Mouse (Mus musculus): ENCODE measurements around the gene Thada. TPM values are rescaled to one million over a fixed set of nuclear protein-coding genes. Genes with fewer than 3 reads are reported as not detected.
"Not testable (repeated sequence)": the region's sequence is repeated elsewhere in the genome, so short reads cannot be mapped to it uniquely, and the experiment has no call there.

The Thada gene
- polyA plus RNA-seq, 2 experiments, result 9.1 to 9.7 TPM

- Histone ChIP-seq H3K4me3 (replicated peaks; ENCODE audit: low read length) (peak overlapping the region; percentile 92), H3K9me3 (ENCODE audit: control insufficient read depth, low read length) (no peaks in the 10 kb centered on the region), H3K9ac (ENCODE audit: low read depth, low read length, severe bottlenecking) (peak overlapping the region; percentile 86; the same call in 1 of the 2 replicates), H3K4me2 (replicated peaks; ENCODE audit: low read depth, low read length, severe bottlenecking) (peak overlapping the region; percentile 90), H3K4me1 (ENCODE audit: control insufficient read depth, insufficient read depth, low read length) (peaks cover 19% of the 10 kb centered on the region), H3K27ac (replicated peaks; ENCODE audit: low read depth, low read length) (peak overlapping the region; percentile 96), H3K36me3 (ENCODE audit: control insufficient read depth, insufficient read depth, low read length) (peaks cover 33% of the 10 kb centered on the region), H3K27me3 (ENCODE audit: control insufficient read depth, insufficient read depth, low read length) (no peaks in the 10 kb centered on the region)
- ATAC-seq (ENCODE audit: low FRiP score, low read depth) (no peak), DNase-seq (ENCODE audit: low spot score) (no peak)
- no peak for TF ChIP-seq POLR2A (IDR thresholded peaks at IDR 0.05; ENCODE audit: borderline replicate concordance, extremely low read depth, insufficient read depth, insufficient read length)
- WGBS, result 69% methylated on average over 5 of the region's 5 CpGs
Measured at GRCm38 (mm10) chr17:84189127-84189854, 276.7 kb downstream of the Thada start.

- peaks cover 14% of the 10 kb centered on the region for H3K4me1 ChIP-seq (ENCODE audit: control insufficient read depth, insufficient read depth, low read length)
- peak overlapping the region; percentile 92 for H3K4me3 ChIP-seq (replicated peaks; ENCODE audit: low read length)
- no peaks in the 10 kb centered on the region for H3K9me3 ChIP-seq (ENCODE audit: control insufficient read depth, low read length)
- H3K4me2 ChIP-seq (replicated peaks; ENCODE audit: low read depth, low read length, severe bottlenecking), result peak overlapping the region; percentile 90
- WGBS, result 4% methylated on average over 30 of the region's 38 CpGs
- peak overlapping the region; percentile 86 for H3K9ac ChIP-seq (ENCODE audit: low read depth, low read length, severe bottlenecking)
- DNase-seq (ENCODE audit: low spot score), result peak; percentile 86
- H3K36me3 ChIP-seq (ENCODE audit: control insufficient read depth, insufficient read depth, low read length), result peaks cover 36% of the 10 kb centered on the region
- ATAC-seq (ENCODE audit: low FRiP score, low read depth), result peak; percentile 74
- TF ChIP-seq POLR2A (IDR thresholded peaks at IDR 0.05; ENCODE audit: borderline replicate concordance, extremely low read depth, insufficient read depth, insufficient read length), result no peak
- H3K27ac ChIP-seq (replicated peaks; ENCODE audit: low read depth, low read length), result peak overlapping the region; percentile 96
- H3K27me3 ChIP-seq (ENCODE audit: control insufficient read depth, insufficient read depth, low read length), result no peaks in the 10 kb centered on the region
Measured at GRCm38 (mm10) chr17:84188374-84188961, 277.5 kb downstream of the Thada start.

GRCm38 (mm10) chr17:84187727-84188373 lies 278.2 kb downstream of the Thada start, which contains the start of gene Zfp36l2:
TSS of gene Zfp36l2 (minus strand) at chr17:84187947.
- Histone ChIP-seq H3K27ac (replicated peaks; ENCODE audit: low read depth, low read length) (peak within 1 kb of the TSS; percentile 97), H3K9ac (ENCODE audit: low read depth, low read length, severe bottlenecking) (peak within 1 kb of the TSS; percentile 99), H3K36me3 (ENCODE audit: control insufficient read depth, insufficient read depth, low read length) (peaks cover 36% of the 10 kb centered on the region), H3K9me3 (ENCODE audit: control insufficient read depth, low read length) (no peaks in the 10 kb centered on the region), H3K4me1 (ENCODE audit: control insufficient read depth, insufficient read depth, low read length) (peaks cover 20% of the 10 kb centered on the region), H3K4me2 (replicated peaks; ENCODE audit: low read depth, low read length, severe bottlenecking) (peak within 1 kb of the TSS; percentile 90), H3K4me3 (replicated peaks; ENCODE audit: low read length) (peak within 1 kb of the TSS; percentile 92), H3K27me3 (ENCODE audit: control insufficient read depth, insufficient read depth, low read length) (no peaks in the 10 kb centered on the region)
- WGBS, result under 1% methylated on average over 38 of the region's 76 CpGs
- DNase-seq (ENCODE audit: low spot score) (peak; percentile 96), ATAC-seq (ENCODE audit: low FRiP score, low read depth) (peak; percentile 90)
- peak; percentile 82 for TF ChIP-seq POLR2A (IDR thresholded peaks at IDR 0.05; ENCODE audit: borderline replicate concordance, extremely low read depth, insufficient read depth, insufficient read length)

- peak; percentile 38 for ATAC-seq (ENCODE audit: low FRiP score, low read depth)
Measured at GRCm38 (mm10) chr17:84187264-84187663, 278.7 kb downstream of the Thada start.

GRCm38 (mm10) chr17:84186451-84187202 lies 279.4 kb downstream of the Thada start:
- H3K27ac ChIP-seq (replicated peaks; ENCODE audit: low read depth, low read length), result peak overlapping the region; percentile 97
- H3K4me2 ChIP-seq (replicated peaks; ENCODE audit: low read depth, low read length, severe bottlenecking), result peak overlapping the region; percentile 49
- ATAC-seq (ENCODE audit: low FRiP score, low read depth) (no peak), DNase-seq (ENCODE audit: low spot score) (no peak)
- 2% methylated on average over 74 of the region's 80 CpGs for WGBS
- H3K9me3 ChIP-seq (ENCODE audit: control insufficient read depth, low read length), result no peaks in the 10 kb centered on the region
- peak overlapping the region; percentile 99 for H3K9ac ChIP-seq (ENCODE audit: low read depth, low read length, severe bottlenecking)
- no peak for TF ChIP-seq POLR2A (IDR thresholded peaks at IDR 0.05; ENCODE audit: borderline replicate concordance, extremely low read depth, insufficient read depth, insufficient read length)
- peak overlapping the region; percentile 92 for H3K4me3 ChIP-seq (replicated peaks; ENCODE audit: low read length)
- peaks cover 32% of the 10 kb centered on the region for H3K4me1 ChIP-seq (ENCODE audit: control insufficient read depth, insufficient read depth, low read length)
- H3K36me3 ChIP-seq (ENCODE audit: control insufficient read depth, insufficient read depth, low read length), result peaks cover 29% of the 10 kb centered on the region
- no peaks in the 10 kb centered on the region for H3K27me3 ChIP-seq (ENCODE audit: control insufficient read depth, insufficient read depth, low read length)

More at GRCm38 (mm10) chr17:84187264-84187663, 278.7 kb downstream of the Thada start:
- H3K9me3 ChIP-seq (ENCODE audit: control insufficient read depth, low read length); H3K27me3 ChIP-seq (ENCODE audit: control insufficient read depth, insufficient read depth, low read length); DNase-seq (ENCODE audit: low spot score): not testable (repeated sequence)
- peak overlapping the region; percentile 90 for H3K4me2 ChIP-seq (replicated peaks; ENCODE audit: low read depth, low read length, severe bottlenecking)
- H3K9ac ChIP-seq (ENCODE audit: low read depth, low read length, severe bottlenecking), result peak overlapping the region; percentile 99
- H3K4me1 ChIP-seq (ENCODE audit: control insufficient read depth, insufficient read depth, low read length), result peaks cover 25% of the 10 kb centered on the region
- H3K27ac ChIP-seq (replicated peaks; ENCODE audit: low read depth, low read length), result peak overlapping the region; percentile 97
- peaks cover 32% of the 10 kb centered on the region for H3K36me3 ChIP-seq (ENCODE audit: control insufficient read depth, insufficient read depth, low read length)
- peak overlapping the region; percentile 92 for H3K4me3 ChIP-seq (replicated peaks; ENCODE audit: low read length)
- 2% methylated on average over 7 of the region's 37 CpGs for WGBS
